Mouse (Mus musculus): ENCODE data around the gene Gm28048.

Gm28048 gene

DNA sequence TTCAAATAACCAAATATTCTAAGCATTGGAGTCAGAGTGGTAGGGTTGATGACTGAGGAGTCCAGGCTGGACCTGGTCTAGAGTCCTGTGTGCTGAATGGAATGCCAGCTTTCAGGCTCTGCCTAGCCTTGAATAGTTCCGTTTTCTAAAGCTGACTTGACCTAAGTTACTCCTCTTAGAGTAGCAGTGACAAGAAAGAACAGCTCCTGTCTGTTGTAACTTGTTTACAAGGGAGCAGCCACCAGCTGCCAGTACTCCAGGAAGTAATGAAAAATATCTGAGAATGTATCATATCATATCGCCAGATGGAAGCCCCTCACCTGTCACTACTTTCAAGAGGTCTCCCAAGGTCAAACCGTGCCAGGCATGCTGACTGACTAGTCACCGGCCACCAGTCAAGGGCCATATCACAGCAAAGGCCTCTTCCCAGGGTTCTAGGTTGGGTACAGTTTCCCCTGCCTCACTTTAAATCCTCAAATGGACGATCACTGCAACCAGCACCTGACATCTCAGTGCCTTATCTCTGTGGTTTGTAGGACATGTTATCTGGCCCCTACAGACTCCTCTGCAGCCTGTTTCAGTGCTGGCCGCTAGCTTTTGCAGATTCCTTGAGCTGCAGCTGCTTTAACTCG is 172.3 kb downstream of the Gm28048 start:
- DNase-seq (ENCODE audit: extremely low read depth, low read depth) = peak; percentile 81

DNA sequence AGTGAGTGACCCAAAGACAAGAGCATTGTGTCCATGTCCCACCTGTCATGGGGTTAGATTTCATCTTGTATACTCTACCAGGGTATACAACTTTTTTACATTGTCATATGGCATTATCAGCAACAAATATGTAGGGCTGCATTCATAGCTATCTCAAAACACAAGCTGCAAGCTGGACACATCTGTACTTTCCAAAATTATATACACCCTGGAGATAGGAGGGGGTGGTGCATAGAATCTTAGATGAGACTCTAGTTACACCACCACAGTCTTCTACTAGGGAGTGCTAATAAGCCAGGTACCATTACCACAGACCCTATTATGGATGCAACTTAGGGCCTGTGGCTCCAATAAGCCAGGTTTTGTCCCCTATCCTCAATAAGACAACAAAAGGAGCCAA is 173.8 kb downstream of the Gm28048 start:
- no peak for DNase-seq (ENCODE audit: extremely low read depth, low read depth)

- DNase-seq (ENCODE audit: extremely low read depth, low read depth) = no peak
Measured at GRCm38 (mm10) chr11:22805171-22805570, 176.7 kb downstream of the Gm28048 start.

DNA sequence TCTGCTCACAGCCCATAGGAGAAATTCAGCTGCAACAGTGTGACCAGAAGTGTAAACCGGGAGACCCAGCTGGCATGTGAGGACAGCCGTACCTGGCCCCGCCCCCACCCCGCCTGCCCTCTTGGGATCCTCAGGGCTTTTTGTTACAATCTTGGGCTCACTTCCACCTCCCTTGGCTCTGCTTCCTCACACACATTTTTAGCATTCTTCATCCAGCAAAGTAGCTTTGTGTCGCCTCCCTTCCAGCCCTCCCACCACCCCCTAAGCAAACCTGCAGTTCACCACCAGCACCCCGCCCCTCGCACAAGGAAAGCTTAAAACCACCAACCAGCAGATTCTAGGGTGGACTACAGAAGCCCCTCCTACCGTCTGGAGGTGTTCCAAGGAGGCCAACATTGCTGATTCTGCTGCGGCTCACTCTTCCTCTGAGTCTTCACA is 181.9 kb downstream of the Gm28048 start:
- no peak for DNase-seq (ENCODE audit: extremely low read depth, low read depth)

DNA sequence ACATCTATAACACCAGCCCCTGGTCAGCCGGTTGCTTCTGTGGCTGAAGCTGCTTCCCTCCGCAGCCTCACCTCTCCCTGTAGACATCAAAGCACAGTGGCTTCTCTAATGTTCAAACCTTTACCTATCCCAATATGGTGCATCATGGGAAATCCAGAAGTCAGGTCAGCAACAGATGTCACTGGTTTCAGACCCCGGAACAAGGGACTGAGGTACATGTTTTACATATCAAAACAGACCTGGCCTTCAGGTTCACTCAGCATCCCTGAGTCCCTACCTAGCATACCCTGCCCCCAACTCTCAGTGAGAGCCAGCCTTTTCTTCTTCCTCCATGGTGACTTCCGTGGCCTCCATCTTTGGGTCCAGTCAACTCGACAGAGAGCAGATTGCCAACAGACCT is 183.0 kb downstream of the Gm28048 start:
- no peak for DNase-seq (ENCODE audit: extremely low read depth, low read depth)

DNA sequence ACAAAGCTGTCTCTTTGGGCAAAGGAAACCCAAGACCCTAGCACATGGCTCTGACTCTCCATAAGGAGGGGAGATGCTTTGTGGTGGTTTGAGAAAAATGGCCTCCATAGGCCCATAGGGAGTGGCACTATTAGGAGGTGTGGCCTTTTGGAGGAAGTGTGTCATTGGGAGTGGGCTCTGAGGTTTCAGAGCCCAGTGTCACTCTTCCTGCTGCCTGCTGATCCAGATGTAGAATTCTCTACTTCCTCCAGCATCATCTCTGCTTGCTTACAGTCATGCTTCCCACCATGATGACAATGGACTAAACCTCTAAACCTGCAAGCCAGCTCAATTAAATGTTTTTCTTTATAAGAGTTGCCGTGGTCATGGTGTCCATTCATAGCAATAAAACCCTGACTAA is 187.2 kb downstream of the Gm28048 start:
- DNase-seq (ENCODE audit: extremely low read depth, low read depth) = no peak

DNA sequence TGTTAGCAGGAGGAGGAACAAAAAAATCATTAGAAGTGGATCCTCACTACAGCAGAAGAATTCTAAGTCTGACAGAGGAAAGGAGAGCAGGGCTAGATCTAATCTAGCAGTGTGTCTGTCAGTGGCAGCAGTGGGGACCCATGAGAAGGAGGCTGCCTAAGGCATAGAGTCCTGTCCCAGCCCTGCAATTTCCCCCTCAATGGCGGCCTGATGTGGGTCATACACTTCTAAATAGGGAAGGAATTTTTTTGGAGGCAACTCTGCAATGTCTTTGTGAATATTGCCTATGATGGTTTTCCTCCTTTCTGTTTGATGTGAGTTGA is 188.0 kb downstream of the Gm28048 start:
- DNase-seq (ENCODE audit: extremely low read depth, low read depth) = no peak

DNA sequence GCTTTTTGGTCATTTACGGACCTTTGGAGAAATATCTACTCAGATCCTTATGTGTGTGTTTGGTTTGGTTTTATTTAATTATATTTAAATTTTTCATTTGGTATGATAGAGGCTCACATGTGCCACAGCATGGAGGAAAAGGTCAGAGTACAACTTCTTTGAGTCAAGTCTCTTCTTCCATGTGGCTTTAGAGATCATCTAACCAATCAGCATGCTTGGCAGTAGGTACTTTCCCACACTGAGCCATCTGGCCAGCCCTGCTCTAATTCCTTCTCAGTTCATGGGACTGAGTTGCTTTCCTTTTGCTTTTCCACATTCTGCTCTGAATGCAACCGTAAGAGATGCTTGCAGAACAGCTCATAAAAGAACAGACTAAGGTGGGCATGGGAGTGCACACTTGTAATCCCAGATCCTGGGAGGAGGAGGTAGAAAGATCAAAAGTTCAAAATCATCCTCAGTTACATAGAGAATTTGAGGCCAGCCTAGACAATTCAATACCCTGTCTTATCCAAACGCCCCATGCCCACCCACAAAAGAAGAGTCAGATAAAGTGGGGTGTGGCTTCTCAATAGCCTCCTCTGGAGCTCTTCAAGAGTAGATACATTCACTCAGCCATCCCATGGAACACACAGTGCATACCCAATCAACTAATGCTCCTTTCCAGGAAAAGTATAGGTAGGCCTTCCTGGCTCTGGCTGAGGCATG is 188.6 kb downstream of the Gm28048 start:
- no peak for DNase-seq (ENCODE audit: extremely low read depth, low read depth)

DNA sequence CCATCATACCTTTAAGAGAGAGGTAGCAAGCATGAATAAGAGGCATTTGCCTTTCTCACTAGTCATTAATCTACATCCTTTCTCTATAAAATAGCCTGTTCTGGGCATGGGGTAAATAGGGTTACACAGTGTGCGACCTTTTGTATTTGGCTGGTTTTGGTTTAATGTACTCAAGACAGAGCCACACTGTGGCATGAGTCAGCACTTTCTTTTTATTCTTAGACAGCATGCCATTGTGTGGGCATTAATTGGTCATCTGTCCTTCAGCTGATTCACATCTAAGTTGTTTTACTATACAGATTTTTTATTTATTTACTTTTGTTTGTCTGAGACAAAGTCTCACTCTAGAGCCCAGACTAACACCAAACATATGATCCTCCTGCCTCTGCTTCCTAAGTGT is 189.7 kb downstream of the Gm28048 start:
- no peak for DNase-seq (ENCODE audit: extremely low read depth, low read depth)

DNA sequence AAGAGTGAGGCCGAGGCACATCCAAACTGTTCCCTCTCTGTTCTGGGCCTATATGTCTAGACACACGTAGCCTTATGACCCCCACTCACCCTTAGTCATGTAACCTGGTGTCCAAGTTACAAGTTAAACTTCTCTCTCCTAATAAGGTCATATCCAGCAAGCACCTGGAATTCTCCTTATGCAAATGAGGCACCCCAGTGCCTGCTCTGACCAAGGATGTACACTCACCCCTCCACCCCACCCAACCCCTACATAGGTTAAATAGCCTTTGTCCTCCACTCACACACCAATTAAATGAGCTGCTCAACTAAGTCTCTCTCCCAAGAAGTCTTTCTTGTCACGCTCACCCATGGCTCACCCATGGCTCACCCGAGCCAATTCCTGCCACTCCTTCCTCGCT is 190.2 kb downstream of the Gm28048 start:
- DNase-seq (ENCODE audit: extremely low read depth, low read depth) = no peak

GRCm38 (mm10) chr11:22787833-22788232 is 194.1 kb downstream of the Gm28048 start:
- no peak for DNase-seq (ENCODE audit: extremely low read depth, low read depth)

Data from MEL-GATA-1-ER (cell line).